Mouse (Mus musculus): ENCODE measurements around the gene Cox7a2l.

Cox7a2l gene

GRCm38 (mm10) chr17:83517280-83518015, at the start of gene Cox7a2l:
TSS of gene Cox7a2l (minus strand) at chr17:83517330.
- DNase-seq = no peak

GRCm38 (mm10) chr17:83565506-83565905, 48.4 kb upstream of the Cox7a2l start:
- DNase-seq = no peak

- DNase-seq = no peak
Observed at GRCm38 (mm10) chr17:83564119-83564820, 47.1 kb upstream of the Cox7a2l start.

GRCm38 (mm10) chr17:83563703-83564111, 46.6 kb upstream of the Cox7a2l start:
- DNase-seq = peak; percentile 57 to 68

- no peak for DNase-seq
Observed at GRCm38 (mm10) chr17:83562153-83563010, 45.3 kb upstream of the Cox7a2l start.

- peak; percentile 47 to 67 for DNase-seq
Observed at GRCm38 (mm10) chr17:83559081-83559480, 42.0 kb upstream of the Cox7a2l start.

GRCm38 (mm10) chr17:83555836-83556235, 38.7 kb upstream of the Cox7a2l start:
- DNase-seq = no peak

- DNase-seq = no peak
Observed at GRCm38 (mm10) chr17:83554997-83555396, 37.9 kb upstream of the Cox7a2l start.

GRCm38 (mm10) chr17:83548501-83549233, 31.5 kb upstream of the Cox7a2l start:
- peak; percentile 53 to 60 for DNase-seq

GRCm38 (mm10) chr17:83547145-83547544, 30.0 kb upstream of the Cox7a2l start:
- DNase-seq = no peak

- no peak for DNase-seq
Observed at GRCm38 (mm10) chr17:83545756-83546742, 28.9 kb upstream of the Cox7a2l start.

GRCm38 (mm10) chr17:83545259-83545658, 28.1 kb upstream of the Cox7a2l start:
- no peak for DNase-seq

- no peak for DNase-seq
Observed at GRCm38 (mm10) chr17:83542424-83542823, 25.3 kb upstream of the Cox7a2l start.

- no peak for DNase-seq
Observed at GRCm38 (mm10) chr17:83539262-83540037, 22.3 kb upstream of the Cox7a2l start.

GRCm38 (mm10) chr17:83538694-83539093, 21.6 kb upstream of the Cox7a2l start:
- DNase-seq = no peak

GRCm38 (mm10) chr17:83538141-83538540, 21.0 kb upstream of the Cox7a2l start:
- no peak for DNase-seq

- DNase-seq = no peak
Observed at GRCm38 (mm10) chr17:83533150-83533549, 16.0 kb upstream of the Cox7a2l start.

- peak; percentile 21 to 33 for DNase-seq
Observed at GRCm38 (mm10) chr17:83527651-83528381, 10.7 kb upstream of the Cox7a2l start.

Measured in thymus, postnatal 36 days (tissue).